Mouse (Mus musculus) adrenal gland, adult 18-20 months (tissue): ENCODE data around the gene Fhod1. TPM values are rescaled to one million over a fixed set of nuclear protein-coding genes. Genes with fewer than 3 reads are reported as not detected.

Source experiments
- DNase-seq, 2 experiments: peaks; one replicate each; pipeline ENCODE4 v3.0.0; 2021 to 2022; ENCODE audit warnings: low spot score in 2 of 2
- long read RNA-seq, 2 experiments: library from polyadenylated mRNA; stranded (forward); transcript quantifications; one replicate each; pipeline ENCODE4 v2.0.0; 2021
- total RNA-seq, 2 experiments: library from RNA; stranded (reverse); gene quantifications; 1 replicate in 1 of 2; 2 replicates in 1 of 2; pipeline ENCODE4 v1.2.3; 2021

Fhod1 gene
- total RNA-seq = 1 to 10 TPM; 8.3 to 8.6 TPM
- long read RNA-seq, experiment 1, partial matches to known transcripts = 1 of 2 reads
- long read RNA-seq, experiment 1, other reads (novel, unspliced or antisense) = 1 of 2 reads
- long read RNA-seq, experiment 2, partial matches to known transcripts = 4 of 5 reads
- long read RNA-seq, experiment 2, other reads (novel, unspliced or antisense) = 1 of 5 reads

- DNase-seq = peak; percentile 86 to 89
These were observed at the start of gene Fhod1 for GRCm38 (mm10) chr8:105347428-105348221. Gene Fhod1 (minus strand): TSS chr8:105347953.

GRCm38 (mm10) chr8:105393915-105394314 is 46.2 kb upstream of the Fhod1 start:
- no peak for DNase-seq

GRCm38 (mm10) chr8:105393089-105393787 is 45.5 kb upstream of the Fhod1 start:
- no peak for DNase-seq

GRCm38 (mm10) chr8:105389096-105389495 is 41.3 kb upstream of the Fhod1 start:
- DNase-seq = no peak

- DNase-seq = no peak
These were observed 39.4 kb upstream of the Fhod1 start for GRCm38 (mm10) chr8:105387151-105387550.

- no peak for DNase-seq
These were observed 36.3 kb upstream of the Fhod1 start for GRCm38 (mm10) chr8:105384070-105384469.

GRCm38 (mm10) chr8:105380308-105380707 is 32.6 kb upstream of the Fhod1 start:
- no peak for DNase-seq

GRCm38 (mm10) chr8:105378673-105379072 is 30.9 kb upstream of the Fhod1 start:
- no peak for DNase-seq

GRCm38 (mm10) chr8:105374513-105374966 is 26.8 kb upstream of the Fhod1 start:
- DNase-seq = no peak

GRCm38 (mm10) chr8:105373032-105373431 is 25.3 kb upstream of the Fhod1 start, which contains the start of gene Plekhg4:
Gene Plekhg4 (plus strand): TSS chr8:105373274.
- peak in 1 of 2 experiments; percentile 39 for DNase-seq

- peak in 1 of 2 experiments; percentile 26 for DNase-seq
These were observed 24.7 kb upstream of the Fhod1 start for GRCm38 (mm10) chr8:105372473-105372872.

GRCm38 (mm10) chr8:105367107-105367506 is 19.4 kb upstream of the Fhod1 start:
- DNase-seq = no peak

- DNase-seq = no peak
These were observed 14.3 kb upstream of the Fhod1 start for GRCm38 (mm10) chr8:105361751-105362702.

- no peak for DNase-seq
These were observed 11.9 kb upstream of the Fhod1 start for GRCm38 (mm10) chr8:105359646-105360045.

GRCm38 (mm10) chr8:105359208-105359607 is 11.5 kb upstream of the Fhod1 start:
- DNase-seq = no peak

- no peak for DNase-seq
These were observed 8.9 kb upstream of the Fhod1 start for GRCm38 (mm10) chr8:105356681-105357080.

- DNase-seq = no peak
These were observed 7.6 kb upstream of the Fhod1 start for GRCm38 (mm10) chr8:105355179-105356024.

- DNase-seq = no peak
These were observed 6.8 kb upstream of the Fhod1 start for GRCm38 (mm10) chr8:105354549-105354948.

GRCm38 (mm10) chr8:105353583-105354135 is 5.9 kb upstream of the Fhod1 start:
- DNase-seq = no peak
